Comparison of ENCODE assay signal across 8 mouse cellular contexts in the genomic region with DNA sequence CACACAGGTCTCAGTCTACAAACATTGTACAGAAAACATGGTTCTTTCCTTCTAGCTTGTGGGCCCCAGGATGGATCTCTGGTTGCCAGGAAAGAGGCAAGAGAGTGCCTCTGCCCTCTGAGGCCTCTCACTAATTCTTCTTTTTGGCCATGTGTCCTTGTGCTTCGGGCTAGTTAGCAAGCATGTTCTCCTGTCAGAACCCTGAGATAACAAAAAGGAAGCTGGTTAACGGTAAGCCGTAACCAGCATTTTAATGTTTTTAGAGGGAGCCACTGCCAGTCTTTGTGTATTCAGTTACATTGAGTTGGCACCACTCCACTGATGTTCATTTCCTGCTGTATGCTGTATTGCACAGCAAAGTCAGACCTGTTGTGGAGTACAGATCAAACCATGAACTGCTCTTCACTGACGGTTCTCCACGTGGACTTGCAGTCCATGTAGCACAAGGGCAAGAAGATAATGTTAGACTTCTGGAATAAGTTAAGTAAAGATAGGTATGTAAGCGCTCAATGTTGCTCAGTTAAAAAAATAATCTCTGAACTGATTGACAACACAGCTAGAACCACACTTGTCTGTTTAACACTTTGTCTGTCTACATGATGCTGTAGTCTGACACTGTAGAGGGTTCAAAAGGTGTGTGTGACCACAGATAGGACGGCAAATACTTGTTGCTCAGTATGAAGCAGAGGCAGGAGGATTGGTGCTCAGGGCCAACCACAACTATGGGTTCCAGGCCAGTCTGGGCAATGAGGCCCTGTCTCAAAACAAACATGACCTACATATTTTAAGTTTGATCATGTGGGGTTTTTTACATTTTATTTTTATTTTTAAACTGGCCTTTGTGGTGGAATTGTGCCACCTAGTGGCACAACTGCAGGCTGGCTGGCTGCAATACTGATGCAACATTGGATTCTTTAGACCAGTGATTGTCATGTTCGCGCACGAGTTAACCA. TPM values are rescaled to one million over a fixed set of nuclear protein-coding genes. Genes with fewer than 3 reads are reported as not detected.
DNase-seq lines count a peak whose midpoint lies in the region; ATAC-seq and TF ChIP-seq lines count a peak whose summit lies in the region.

No protein-coding gene starts in this region.

- 61% methylated on average over 10 of the region's 10 CpGs for WGBS in forebrain, embryonic 14.5 days
- 51% methylated on average over 10 of the region's 10 CpGs for WGBS in forebrain, embryonic 16.5 days
- 58% methylated on average over 10 of the region's 10 CpGs for WGBS in limb, embryonic 14.5 days
- 35% methylated on average over 10 of the region's 10 CpGs for WGBS in small intestine, adult 2 months

- H3K27me3 ChIP-seq in forebrain, embryonic 14.5 days (replicated peaks; ENCODE audit: control insufficient read depth, insufficient read depth, low read length) = no peaks in the 10 kb centered on the region
- no peaks in the 10 kb centered on the region for H3K27me3 ChIP-seq in forebrain, embryonic 16.5 days (replicated peaks; ENCODE audit: control insufficient read depth, insufficient read depth, low read length)
- H3K27me3 ChIP-seq in limb, embryonic 14.5 days (ENCODE audit: control insufficient read depth, insufficient read depth, low read length) = no peaks in the 10 kb centered on the region
- no peaks in the 10 kb centered on the region for H3K27me3 ChIP-seq in small intestine, adult 2 months (ENCODE audit: control insufficient read depth, insufficient read depth, low read length)

- no peak for TF ChIP-seq POLR2A in limb, embryonic 14.5 days (IDR thresholded peaks at IDR 0.05; ENCODE audit: borderline replicate concordance, extremely low read depth, insufficient read depth, insufficient read length)
- no peak for TF ChIP-seq POLR2A in small intestine, adult 2 months (IDR thresholded peaks at IDR 0.05; ENCODE audit: low read depth, low read length)

- H3K27ac ChIP-seq in forebrain, embryonic 14.5 days (ENCODE audit: low read depth, low read length) = no peak overlapping the region
- H3K27ac ChIP-seq in forebrain, embryonic 16.5 days (ENCODE audit: low read length) = no peak overlapping the region
- H3K27ac ChIP-seq in limb, embryonic 14.5 days (replicated peaks; ENCODE audit: low read depth, low read length) = no peak overlapping the region; the same call in 1 of the 2 replicates
- H3K27ac ChIP-seq in small intestine, adult 2 months (ENCODE audit: insufficient read depth, low read depth, low read length) = no peak overlapping the region

- no peak overlapping the region for H3K4me2 ChIP-seq in forebrain, embryonic 14.5 days (ENCODE audit: low read length)
- no peak overlapping the region for H3K4me2 ChIP-seq in forebrain, embryonic 16.5 days (ENCODE audit: low read length)
- H3K4me2 ChIP-seq in limb, embryonic 14.5 days (replicated peaks; ENCODE audit: low read depth, low read length, severe bottlenecking) = no peak overlapping the region

- H3K9ac ChIP-seq in forebrain, embryonic 14.5 days (ENCODE audit: low read length) = no peak overlapping the region
- no peak overlapping the region; the same call in 1 of the 2 replicates for H3K9ac ChIP-seq in forebrain, embryonic 16.5 days (replicated peaks; ENCODE audit: low read depth, low read length)
- no peak overlapping the region for H3K9ac ChIP-seq in limb, embryonic 14.5 days (ENCODE audit: low read depth, low read length, severe bottlenecking)

- peak; percentile 84; the same call in 1 of the 2 replicates for TF ChIP-seq CTCF in small intestine, adult 2 months (IDR thresholded peaks at IDR 0.05; ENCODE audit: extremely low read depth, insufficient read length, insufficient replicate concordance, low read depth, low read length)

- peaks cover 4% of the 10 kb centered on the region; the same call in 1 of the 2 replicates for H3K4me1 ChIP-seq in forebrain, embryonic 14.5 days (ENCODE audit: control insufficient read depth, insufficient read depth, low read length)
- H3K4me1 ChIP-seq in forebrain, embryonic 16.5 days (replicated peaks; ENCODE audit: control insufficient read depth, insufficient read depth, low read length) = peaks cover 4% of the 10 kb centered on the region; the same call in 1 of the 2 replicates
- peaks cover 26% of the 10 kb centered on the region for H3K4me1 ChIP-seq in limb, embryonic 14.5 days (ENCODE audit: control insufficient read depth, insufficient read depth, low read length)
- peaks cover 12% of the 10 kb centered on the region; the same call in 1 of the 2 replicates for H3K4me1 ChIP-seq in small intestine, adult 2 months (ENCODE audit: control insufficient read depth, insufficient read depth, insufficient read length, low read length)

- peak; percentile 46; the same call in 1 of the 2 replicates for ATAC-seq in forebrain, embryonic 14.5 days
- ATAC-seq in forebrain, embryonic 16.5 days = no peak
- ATAC-seq in limb, embryonic 14.5 days (ENCODE audit: low FRiP score, low read depth) = no peak

- no peaks in the 10 kb centered on the region for H3K9me3 ChIP-seq in forebrain, embryonic 14.5 days (replicated peaks; ENCODE audit: control insufficient read depth, low read length)
- no peaks in the 10 kb centered on the region for H3K9me3 ChIP-seq in forebrain, embryonic 16.5 days (ENCODE audit: control insufficient read depth, low read length)
- H3K9me3 ChIP-seq in limb, embryonic 14.5 days (ENCODE audit: control insufficient read depth, low read length) = no peaks in the 10 kb centered on the region

- DNase-seq in forebrain, embryonic 14.5 days (ENCODE audit: low spot score) = peak; percentile 58
- DNase-seq in 3134 (ENCODE audit: extremely low read depth, insufficient read length, low spot score) (peak; percentile 45), ZHBTc4 (ENCODE audit: low read depth, low spot score) (peak; percentile 49)
- DNase-seq in heart, adult 9 months (ENCODE audit: low spot score in 2 of 2) = peak; percentile 38
- DNase-seq in limb, embryonic 14.5 days (ENCODE audit: low spot score) = peak; percentile 40
- DNase-seq in urinary bladder, adult 18-20 months (ENCODE audit: low spot score in 2 of 2) = no peak

- H3K4me3 ChIP-seq in forebrain, embryonic 14.5 days (ENCODE audit: low read depth, low read length) = no peak overlapping the region
- H3K4me3 ChIP-seq in forebrain, embryonic 16.5 days (replicated peaks; ENCODE audit: low read length) = no peak overlapping the region
- H3K4me3 ChIP-seq in limb, embryonic 14.5 days (replicated peaks; ENCODE audit: low read length) = no peak overlapping the region
- H3K4me3 ChIP-seq in small intestine, adult 2 months (ENCODE audit: low read depth, low read length) = no peak overlapping the region

- peaks cover 28% of the 10 kb centered on the region; the same call in 1 of the 2 replicates for H3K36me3 ChIP-seq in forebrain, embryonic 14.5 days (ENCODE audit: control insufficient read depth, insufficient read depth, low read length)
- H3K36me3 ChIP-seq in forebrain, embryonic 16.5 days (ENCODE audit: control insufficient read depth, insufficient read depth) = peaks cover 6% of the 10 kb centered on the region; the same call in 1 of the 2 replicates
- H3K36me3 ChIP-seq in limb, embryonic 14.5 days (ENCODE audit: control insufficient read depth, insufficient read depth, low read length) = peaks cover 36% of the 10 kb centered on the region
- peaks cover 34% of the 10 kb centered on the region for H3K36me3 ChIP-seq in small intestine, adult 2 months (ENCODE audit: control insufficient read depth, insufficient read depth, low read length)

RNA-seq across cellular contexts. Expression of a gene that starts 53.4 kb away (rescaled TPM):
- polyA plus RNA-seq in forebrain, embryonic 14.5 days (2014; fragmentation: Nextera tagmentation; extraction: Ambion mirVana) = 9.3 and 12.8 TPM in 2 replicates
- polyA plus RNA-seq in forebrain, embryonic 16.5 days (2015; fragmentation: Nextera tagmentation; extraction: Ambion mirVana) = 10.6 and 11.3 TPM in 2 replicates
- polyA plus RNA-seq in limb, embryonic 14.5 days (2012; rRNA removed) = 25.5 and 34.7 TPM in 2 replicates
- polyA plus RNA-seq in limb, embryonic 14.5 days (2014; fragmentation: Nextera tagmentation; extraction: Ambion mirVana) = 17.8 and 20.0 TPM in 2 replicates
- 13.0 and 20.1 TPM in 2 replicates for polyA plus RNA-seq in small intestine, adult 2 months (2012; rRNA removed)

Comparison
In these comparisons a context has a peak if more than half of its experiments do, and no peak if none do; other contexts are left out.
1. DNase-seq: peak in forebrain, embryonic 14.5 days (single experiment), 3134 (single experiment), ZHBTc4 (single experiment), heart, adult 9 months (2 of 2) and limb, embryonic 14.5 days (single experiment); none in urinary bladder, adult 18-20 months (0 of 2).